Mouse (Mus musculus): ENCODE results near the gene Vmn1r226. TPM values are rescaled to one million over a fixed set of nuclear protein-coding genes. Genes with fewer than 3 reads are reported as not detected.

Vmn1r226 gene
- not detected in 2 replicates for polyA plus RNA-seq (2014; fragmentation: Nextera tagmentation; extraction: Ambion mirVana)

DNA sequence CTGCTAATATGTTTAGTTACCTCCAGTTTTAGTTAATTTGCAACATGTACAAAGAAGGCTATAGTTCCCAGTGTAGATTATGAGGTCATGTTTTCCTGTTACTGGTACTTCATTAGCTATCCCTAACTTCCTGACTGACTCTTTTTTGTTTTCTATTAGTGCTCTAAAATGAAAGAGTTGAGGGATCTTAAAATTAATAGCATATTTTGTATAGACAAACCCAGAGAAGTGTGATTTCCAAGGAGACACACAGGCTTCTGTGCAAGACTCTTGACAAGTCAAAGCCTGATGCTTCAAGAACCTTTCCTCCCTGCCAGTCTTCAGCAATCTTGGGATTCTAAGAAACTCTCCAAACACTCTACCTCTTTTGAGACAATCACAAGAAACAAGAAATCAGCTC is at the start of gene Vmn1r226:
TSS of gene Vmn1r226 (plus strand) at position 301 of the 400 bp plus-strand sequence.
- Histone ChIP-seq H3K27me3 (ENCODE audit: control insufficient read depth, insufficient read depth, low read length) (no peaks in the 10 kb centered on the region), H3K4me3 (replicated peaks; ENCODE audit: low read length) (no peak within 1 kb of the TSS), H3K4me1 (replicated peaks; ENCODE audit: control insufficient read depth, insufficient read depth, low read length) (no peaks in the 10 kb centered on the region), H3K4me2 (replicated peaks) (no peak within 1 kb of the TSS), H3K9ac (no peak within 1 kb of the TSS), H3K27ac (no peak within 1 kb of the TSS), H3K36me3 (replicated peaks; ENCODE audit: control insufficient read depth, insufficient read depth) (no peaks in the 10 kb centered on the region), H3K9me3 (ENCODE audit: control insufficient read depth, low read length) (peaks cover 26% of the 10 kb centered on the region)
- ATAC-seq (ENCODE audit: low FRiP score) (no peak), DNase-seq (ENCODE audit: low spot score) (no peak)

DNA sequence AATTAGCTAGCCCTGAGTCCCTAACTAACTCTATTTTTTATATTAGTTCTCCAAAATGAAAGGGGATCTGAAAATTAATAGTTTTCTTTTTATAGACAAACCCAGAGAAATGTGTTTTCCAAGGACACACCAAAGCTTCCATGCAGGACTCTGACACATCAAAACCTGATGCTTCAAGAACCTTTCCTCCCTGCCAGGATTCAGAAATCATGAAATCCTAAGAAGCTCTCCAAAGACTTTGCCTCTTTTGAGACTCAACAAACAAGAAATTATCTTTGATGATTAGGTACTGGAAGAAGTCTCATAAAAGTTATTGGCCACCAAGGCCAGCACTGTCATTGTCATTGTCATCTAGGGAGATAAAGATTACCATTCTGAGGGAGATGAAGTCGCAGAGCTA is 46.9 kb downstream of the Vmn1r226 start, which contains the start of gene Vmn1r227:
TSS of gene Vmn1r227 (plus strand) at position 301 of the 400 bp plus-strand sequence.
- Histone ChIP-seq H3K27ac (no peak within 1 kb of the TSS), H3K4me3 (replicated peaks; ENCODE audit: low read length) (no peak within 1 kb of the TSS), H3K36me3 (replicated peaks; ENCODE audit: control insufficient read depth, insufficient read depth) (no peaks in the 10 kb centered on the region), H3K9me3 (ENCODE audit: control insufficient read depth, low read length) (peaks cover 14% of the 10 kb centered on the region), H3K27me3 (ENCODE audit: control insufficient read depth, insufficient read depth, low read length) (no peaks in the 10 kb centered on the region), H3K4me2 (replicated peaks) (no peak within 1 kb of the TSS), H3K4me1 (replicated peaks; ENCODE audit: control insufficient read depth, insufficient read depth, low read length) (no peaks in the 10 kb centered on the region), H3K9ac (no peak within 1 kb of the TSS)
- 29% methylated on average over 1 of the region's 1 CpGs for WGBS
- DNase-seq (ENCODE audit: low spot score) (no peak), ATAC-seq (ENCODE audit: low FRiP score) (no peak)

Other genes with a start within 250 kb of the Vmn1r226 start
- gene Vmn2r108, start 201.5 kb upstream of the Vmn1r226 start, polyA plus RNA-seq (2014; fragmentation: Nextera tagmentation; extraction: Ambion mirVana), result not detected in 2 replicates
- gene Vmn1r225, start 184.7 kb upstream of the Vmn1r226 start, polyA plus RNA-seq (2014; fragmentation: Nextera tagmentation; extraction: Ambion mirVana), result not detected in 2 replicates
- not detected in 2 replicates for gene Vmn2r109, start 118.1 kb upstream of the Vmn1r226 start, polyA plus RNA-seq (2014; fragmentation: Nextera tagmentation; extraction: Ambion mirVana)
- 0.03 and 0.04 TPM in 2 replicates for gene Vmn2r110, start 86.4 kb upstream of the Vmn1r226 start, polyA plus RNA-seq (2014; fragmentation: Nextera tagmentation; extraction: Ambion mirVana)
- gene Fpr-rs3, start 58.0 kb upstream of the Vmn1r226 start, polyA plus RNA-seq (2014; fragmentation: Nextera tagmentation; extraction: Ambion mirVana), result not detected in 2 replicates
- gene Vmn1r227, start 47.0 kb downstream of the Vmn1r226 start, polyA plus RNA-seq (2014; fragmentation: Nextera tagmentation; extraction: Ambion mirVana), result not detected in 2 replicates
- gene Vmn1r228, start 103.3 kb downstream of the Vmn1r226 start, polyA plus RNA-seq (2014; fragmentation: Nextera tagmentation; extraction: Ambion mirVana), result not detected in 2 replicates
- not detected in 2 replicates for gene Vmn1r229, start 128.7 kb downstream of the Vmn1r226 start, polyA plus RNA-seq (2014; fragmentation: Nextera tagmentation; extraction: Ambion mirVana)
- gene Vmn1r230, start 157.6 kb downstream of the Vmn1r226 start, polyA plus RNA-seq (2014; fragmentation: Nextera tagmentation; extraction: Ambion mirVana), result not detected in 2 replicates
- gene Vmn1r231, start 222.2 kb downstream of the Vmn1r226 start, polyA plus RNA-seq (2014; fragmentation: Nextera tagmentation; extraction: Ambion mirVana), result not detected in 2 replicates
- gene Vmn1r232, start 236.9 kb downstream of the Vmn1r226 start, polyA plus RNA-seq (2014; fragmentation: Nextera tagmentation; extraction: Ambion mirVana), result not detected in 2 replicates

Measured in hindbrain, embryonic 14.5 days (tissue).